Mouse (Mus musculus) left cerebral cortex, postnatal 14 days (tissue): Measurements from ENCODE around the gene Cd7. TPM values are rescaled to one million over a fixed set of nuclear protein-coding genes. Genes with fewer than 3 reads are reported as not detected.

ENCODE experiments used
- DNase-seq, 2 experiments: peaks; one replicate each; pipeline ENCODE4 v3.0.0; 2021 to 2022; ENCODE audit warnings: low spot score in 2 of 2, mixed read lengths in 1 of 2
- intact Hi-C: fragments of 180-260 bp; cut with DNase I; formaldehyde crosslinking; loops from one replicate; pipeline ENCODE4 v1.15.1; 2025
- total RNA-seq, 2 experiments: library from RNA; stranded (reverse); gene quantifications; 2 replicates each; pipeline ENCODE4 v1.2.3; 2021

Cd7 gene
- total RNA-seq, 2 experiments from 2014 or later = 0.36 to 0.62 TPM

- intact Hi-C loops = no loop called here
- DNase-seq = no peak
Observed at GRCm38 (mm10) chr11:121004281-121004680, 34.9 kb downstream of the Cd7 start.

- no peak for DNase-seq
- intact Hi-C loops = no loop called here
Observed at GRCm38 (mm10) chr11:121001966-121002365, 37.3 kb downstream of the Cd7 start.

- no peak for DNase-seq
- intact Hi-C loops = no loop called here
Observed at GRCm38 (mm10) chr11:120994741-120995140, 44.5 kb downstream of the Cd7 start.

- intact Hi-C loops = no loop called here
- DNase-seq = no peak
Observed at GRCm38 (mm10) chr11:120993586-120993985, 45.6 kb downstream of the Cd7 start.

GRCm38 (mm10) chr11:120993080-120993479 lies 46.1 kb downstream of the Cd7 start:
- intact Hi-C loops = no loop called here
- DNase-seq = no peak

- intact Hi-C loops = no loop called here
- DNase-seq = no peak
Observed at GRCm38 (mm10) chr11:120991791-120992190, 47.4 kb downstream of the Cd7 start.

GRCm38 (mm10) chr11:120990951-120991526 lies 48.2 kb downstream of the Cd7 start, which contains the start of gene Csnk1d:
Gene Csnk1d, minus strand, starts transcription at chr11:120991330.
- intact Hi-C loops = no loop called here

GRCm38 (mm10) chr11:120990126-120990781 lies 49.0 kb downstream of the Cd7 start:
- intact Hi-C loops = no loop called here
- peak; percentile 22 to 23 for DNase-seq

More at GRCm38 (mm10) chr11:120990951-120991526, 48.2 kb downstream of the Cd7 start, which contains the start of gene Csnk1d:
- peak; percentile 98 to 99 for DNase-seq

- intact Hi-C loops = no loop called here
- DNase-seq = no peak
Observed at GRCm38 (mm10) chr11:120989523-120989922, 49.7 kb downstream of the Cd7 start.

- no peak for DNase-seq
- intact Hi-C loops = no loop called here
Observed at GRCm38 (mm10) chr11:120988410-120988809, 50.8 kb downstream of the Cd7 start.

- no peak for DNase-seq
- intact Hi-C loops = no loop called here
Observed at GRCm38 (mm10) chr11:120987608-120988007, 51.6 kb downstream of the Cd7 start.

Other genes starting within 250 kb of the Cd7 start
- gene Dus1l, start 243.0 kb downstream of the Cd7 start, total RNA-seq = 10 to 100 TPM; 44.2 to 49.0 TPM
- gene Fasn, start 214.9 kb downstream of the Cd7 start, total RNA-seq = 100 to 1,000 TPM; 207 to 211 TPM
- 1 to 10 TPM; 6.2 to 7.0 TPM for gene Ccdc57, start 106.5 kb downstream of the Cd7 start, total RNA-seq
- gene Slc16a3, start 90.9 kb downstream of the Cd7 start, total RNA-seq = 1 to 10 TPM; 3.2 to 4.2 TPM
- 100 to 1,000 TPM; 112 to 115 TPM for gene Csnk1d, start 48.1 kb downstream of the Cd7 start, total RNA-seq
- not detected for gene Sectm1b, start 24.2 kb upstream of the Cd7 start, total RNA-seq
- not detected for gene Sectm1a, start 41.8 kb upstream of the Cd7 start, total RNA-seq
- not detected for gene Tex19.2, start 79.3 kb upstream of the Cd7 start, total RNA-seq
- not detected for gene Tex19.1, start 106.7 kb upstream of the Cd7 start, total RNA-seq
- not detected for gene Uts2r, start 120.9 kb upstream of the Cd7 start, total RNA-seq
- gene Hexdc, start 165.0 kb upstream of the Cd7 start, total RNA-seq = 10 to 100 TPM; 30.6 to 32.4 TPM
- 1 to 10 TPM; 7.1 to 7.4 TPM for gene Ogfod3, start 165.3 kb upstream of the Cd7 start, total RNA-seq
- 10 to 100 TPM; 21.1 to 23.8 TPM for gene Cybc1, start 189.9 kb upstream of the Cd7 start, total RNA-seq
- gene Narf, start 197.8 kb upstream of the Cd7 start, total RNA-seq = 10 to 100 TPM; 67.4 to 70.7 TPM
- 100 to 1,000 TPM; 115 TPM for gene Foxk2, start 220.6 kb upstream of the Cd7 start, total RNA-seq